Mouse (Mus musculus): ENCODE results near the gene Megf11. TPM values are rescaled to one million over a fixed set of nuclear protein-coding genes. Genes with fewer than 3 reads are reported as not detected.

Gene Megf11
- total RNA-seq (2012; rRNA removed) (0.03 and 0.08 TPM in 2 replicates), polyA plus RNA-seq (2012; ENCODE audit: insufficient read depth in 1 of 2, insufficient read length in 2 of 2, low read depth in 1 of 2, low replicate concordance in 2 of 2, missing spikeins in 1 of 2) (under 1 TPM in 1 of 2 experiments, not detected in 1; 0.93 TPM)

DNA sequence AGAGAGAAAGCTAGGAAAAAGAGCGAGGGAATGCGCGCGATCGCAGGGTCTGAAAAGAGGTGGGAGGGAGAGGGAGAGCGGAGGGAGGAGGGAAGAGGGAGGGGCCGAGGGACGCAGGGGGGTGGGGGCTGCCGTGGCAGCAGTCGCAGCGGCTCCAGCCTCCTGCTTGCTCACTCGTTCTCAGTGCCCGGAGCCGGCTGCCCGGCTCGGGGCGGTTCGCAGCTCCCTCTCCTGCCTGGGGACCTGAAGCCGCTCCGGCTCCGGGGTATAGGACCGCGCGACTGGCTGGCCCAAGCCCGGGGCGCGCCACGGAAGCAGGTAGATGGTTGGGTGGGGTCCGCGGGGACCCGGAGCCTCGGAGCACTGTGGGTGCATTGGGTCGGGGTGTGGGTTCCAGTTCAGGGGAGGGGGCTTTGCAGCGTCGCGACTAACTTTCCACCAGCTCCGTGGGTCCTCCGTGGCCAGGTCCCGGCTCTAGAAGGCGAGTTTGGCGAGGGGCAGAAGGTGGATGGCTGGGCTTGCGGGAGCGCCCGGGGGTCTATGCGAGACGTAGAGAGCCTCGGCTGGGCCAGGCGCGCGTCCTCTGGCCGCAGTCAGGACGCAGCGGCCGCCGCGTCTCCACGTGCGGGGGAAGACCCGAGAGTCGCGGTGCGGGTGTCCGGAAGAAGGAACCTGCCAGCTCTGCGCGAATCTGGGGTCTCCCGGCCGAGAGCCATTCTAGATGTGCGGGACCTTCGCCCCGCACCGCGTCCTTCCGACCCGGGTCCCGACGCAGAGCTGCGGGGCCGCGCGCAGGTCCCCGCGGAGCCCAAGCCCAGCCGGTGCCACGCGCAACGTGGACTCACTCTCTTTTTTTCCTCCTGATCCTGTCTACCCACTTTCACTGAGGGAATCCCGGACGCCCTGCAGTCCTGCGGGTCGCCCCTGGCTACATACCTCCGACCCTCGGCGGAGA, at the start of gene Megf11:
Megf11 (plus strand) TSS at position 116 of the 955 bp plus-strand sequence.
- Histone ChIP-seq H3K9me3 (replicated peaks; ENCODE audit: insufficient read depth, low read length) (no peaks in the 10 kb centered on the region), H3K4me3 (ENCODE audit: control insufficient read depth in 1 of 2, insufficient read depth in 1 of 2, low read depth in 2 of 2, low read length in 2 of 2) (no peak within 1 kb of the TSS), H3K9ac (ENCODE audit: control insufficient read depth, low read depth, low read length, poor library complexity, severe bottlenecking) (no peak within 1 kb of the TSS), H3K27ac (ENCODE audit: control insufficient read depth, low read depth, low read length) (no peak within 1 kb of the TSS), H3K79me2 (ENCODE audit: control insufficient read depth, insufficient read depth, low read length, poor library complexity) (no peaks in the 10 kb centered on the region), H3K36me3 (ENCODE audit: control insufficient read depth in 1 of 2, insufficient read depth in 2 of 2, low read length in 2 of 2) (no peaks in the 10 kb centered on the region), H3K27me3 (ENCODE audit: control insufficient read depth in 1 of 2, insufficient read depth in 2 of 2, low read length in 2 of 2) (peaks cover 0 to 5% of the 10 kb centered on the region in 2 experiments; a peak in 2 of 4 replicates), H3K4me1 (ENCODE audit: control insufficient read depth in 1 of 2, insufficient read depth in 2 of 2, low read length in 2 of 2) (no peaks in the 10 kb centered on the region)
- TF ChIP-seq ETS1 (IDR thresholded peaks at IDR 0.05; ENCODE audit: low read depth, low read length), result no peak
- TF ChIP-seq SIN3A (IDR thresholded peaks at IDR 0.05; ENCODE audit: low read length), result no peak
- no peak for TF ChIP-seq ZNF384 (IDR thresholded peaks at IDR 0.05; ENCODE audit: low read depth, low read length)
- TF ChIP-seq MAFK (IDR thresholded peaks at IDR 0.05; ENCODE audit: borderline replicate concordance, low read depth, low read length), result no peak
- TF ChIP-seq EP300 (IDR thresholded peaks at IDR 0.05; ENCODE audit: low read depth in 1 of 2, low read length in 2 of 2), result no peak
- TF ChIP-seq USF2 (IDR thresholded peaks at IDR 0.05; ENCODE audit: borderline replicate concordance in 1 of 2, insufficient read depth in 1 of 2, low read depth in 1 of 2, low read length in 2 of 2), result no peak
- TF ChIP-seq MAZ (IDR thresholded peaks at IDR 0.05; ENCODE audit: low read depth, low read length), result no peak
- TF ChIP-seq POLR2AphosphoS2 (IDR thresholded peaks at IDR 0.05; ENCODE audit: low read length), result no peak
- no peak for TF ChIP-seq RAD21 (IDR thresholded peaks at IDR 0.05; ENCODE audit: low read depth, low read length)
- no peak for TF ChIP-seq E2F4 (IDR thresholded peaks at IDR 0.05; ENCODE audit: borderline replicate concordance, low read depth, low read length)
- DNase-seq (ENCODE audit: low read depth, low spot score), result no peak

DNA sequence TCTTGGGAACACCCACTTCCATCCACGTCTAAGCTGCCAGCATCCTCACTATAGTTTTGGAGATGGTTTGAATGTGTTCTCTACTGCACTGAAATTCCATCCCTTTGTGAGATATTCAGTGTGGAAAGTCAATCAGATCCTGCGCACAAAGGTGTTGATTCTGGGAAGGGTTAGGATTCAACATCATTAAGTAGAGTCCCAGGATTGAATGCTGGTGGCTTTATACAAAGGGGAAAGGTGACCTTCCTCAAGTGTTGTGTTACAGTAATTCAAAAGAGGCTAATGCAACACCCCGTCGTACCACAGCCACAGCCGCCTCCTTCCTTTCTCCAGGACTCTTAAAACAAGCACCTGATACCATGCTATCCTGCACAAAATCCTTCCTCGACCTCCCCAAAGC, 49.6 kb upstream of the Megf11 start:
- Histone ChIP-seq H3K4me1 (ENCODE audit: control insufficient read depth in 1 of 2, insufficient read depth in 2 of 2, low read length in 2 of 2) (no peaks in the 10 kb centered on the region), H3K27me3 (ENCODE audit: control insufficient read depth in 1 of 2, insufficient read depth in 2 of 2, low read length in 2 of 2) (no peaks in the 10 kb centered on the region), H3K36me3 (ENCODE audit: control insufficient read depth in 1 of 2, insufficient read depth in 2 of 2, low read length in 2 of 2) (no peaks in the 10 kb centered on the region), H3K79me2 (ENCODE audit: control insufficient read depth, insufficient read depth, low read length, poor library complexity) (peaks cover 9% of the 10 kb centered on the region), H3K9me3 (replicated peaks; ENCODE audit: insufficient read depth, low read length) (no peaks in the 10 kb centered on the region), H3K4me3 (ENCODE audit: control insufficient read depth in 1 of 2, insufficient read depth in 1 of 2, low read depth in 2 of 2, low read length in 2 of 2) (no peak overlapping the region), H3K9ac (ENCODE audit: control insufficient read depth, low read depth, low read length, poor library complexity, severe bottlenecking) (no peak overlapping the region), H3K27ac (ENCODE audit: control insufficient read depth, low read depth, low read length) (no peak overlapping the region)
- TF ChIP-seq SIN3A (IDR thresholded peaks at IDR 0.05; ENCODE audit: low read length) (no peak), ELF1 (IDR thresholded peaks at IDR 0.05; ENCODE audit: low read depth, low read length) (no peak), POLR2AphosphoS2 (IDR thresholded peaks at IDR 0.05; ENCODE audit: low read length) (no peak), POLR2AphosphoS5 (IDR thresholded peaks at IDR 0.05; ENCODE audit: borderline replicate concordance, low read depth, low read length) (no peak), NRF1 (IDR thresholded peaks at IDR 0.05; ENCODE audit: insufficient read depth, low read depth, low read length, poor library complexity, severe bottlenecking) (no peak), ZMIZ1 (IDR thresholded peaks at IDR 0.05; ENCODE audit: low read depth, low read length) (no peak), GATA1 (IDR thresholded peaks at IDR 0.05; ENCODE audit: low read depth, low read length) (no peak), UBTF (IDR thresholded peaks at IDR 0.05; ENCODE audit: borderline replicate concordance, insufficient read depth, low read depth, low read length) (no peak), ZC3H11A (IDR thresholded peaks at IDR 0.05; ENCODE audit: low read depth, low read length) (no peak), E2F4 (IDR thresholded peaks at IDR 0.05; ENCODE audit: borderline replicate concordance, low read depth, low read length) (no peak), TAL1 (IDR thresholded peaks at IDR 0.05; ENCODE audit: low read length) (no peak), RAD21 (IDR thresholded peaks at IDR 0.05; ENCODE audit: low read depth, low read length) (no peak), MYB (IDR thresholded peaks at IDR 0.05; ENCODE audit: low read depth, low read length) (no peak), KAT2A (conservative IDR thresholded peaks at IDR 0.05; ENCODE audit: low read depth, low read length) (no peak), ETS1 (IDR thresholded peaks at IDR 0.05; ENCODE audit: low read depth, low read length) (no peak), CTCF (IDR thresholded peaks at IDR 0.05 in 2 of 3, conservative IDR thresholded peaks at IDR 0.05 in 1 of 3; ENCODE audit: control insufficient read depth in 1 of 3, insufficient read depth in 1 of 3, low read depth in 2 of 3, low read length in 3 of 3, poor library complexity in 1 of 3, severe bottlenecking in 1 of 3) (no peak), TCF12 (IDR thresholded peaks at IDR 0.05; ENCODE audit: low read depth, low read length) (no peak), CHD1 (IDR thresholded peaks at IDR 0.05; ENCODE audit: low read depth, low read length) (no peak)
- no peak for DNase-seq (ENCODE audit: low read depth, low spot score)
